Mouse (Mus musculus): ENCODE measurements at regions not wholly inside any gene's neighbourhood (a gene's known extent, or its start where the extent isn't known, plus 50 kb on each side); places are given as distances from the start of the nearest gene placed in this dataset.

- Histone ChIP-seq H3K27ac (ENCODE audit: low read depth) (no peak overlapping the region), H3K4me3 (ENCODE audit: low read depth, low read length) (no peak overlapping the region), H3K27me3 (replicated peaks; ENCODE audit: control insufficient read depth, insufficient read depth, low read length) (no peaks in the 10 kb centered on the region), H3K9me3 (ENCODE audit: control insufficient read depth, low read length) (no peaks in the 10 kb centered on the region), H3K36me3 (ENCODE audit: control insufficient read depth, insufficient read depth, low read length) (no peaks in the 10 kb centered on the region), H3K4me1 (replicated peaks; ENCODE audit: control insufficient read depth, insufficient read depth, low read length) (no peaks in the 10 kb centered on the region), H3K4me2 (ENCODE audit: low read length) (no peak overlapping the region), H3K9ac (ENCODE audit: low read length) (no peak overlapping the region)
- DNase-seq (ENCODE audit: low spot score) (no peak), ATAC-seq (replicated peaks; ENCODE audit: low FRiP score, low TSS enrichment, low read depth) (no peak)
- WGBS: 82% methylated on average over 13 of the region's 13 CpGs
Observed at GRCm38 (mm10) chr7:37395881-37396513, 377.4 kb downstream of the Zfp536 start.

DNA sequence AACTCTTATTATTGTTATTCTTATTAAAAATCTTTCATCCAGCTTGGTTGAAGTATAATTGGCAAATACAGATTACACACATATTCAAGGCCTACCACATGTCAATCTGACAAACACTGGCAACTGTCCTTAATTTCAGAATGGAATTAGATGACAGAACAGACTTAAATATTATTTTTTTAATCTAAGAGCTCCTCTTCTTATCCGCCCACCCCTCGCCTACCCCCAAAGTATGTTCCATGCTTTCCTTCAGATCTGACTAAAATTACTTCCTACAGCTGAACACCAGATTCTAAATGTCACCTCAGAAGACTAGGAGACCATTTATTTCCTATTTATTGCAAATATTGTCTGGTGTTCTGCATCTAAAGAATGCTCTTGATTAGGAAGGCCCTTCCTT lies 370.0 kb downstream of the Zfp536 start:
- DNase-seq (ENCODE audit: low spot score) (no peak), ATAC-seq (replicated peaks; ENCODE audit: low FRiP score, low TSS enrichment, low read depth) (no peak)
- 100% methylated on average over 2 of the region's 2 CpGs for WGBS

DNA sequence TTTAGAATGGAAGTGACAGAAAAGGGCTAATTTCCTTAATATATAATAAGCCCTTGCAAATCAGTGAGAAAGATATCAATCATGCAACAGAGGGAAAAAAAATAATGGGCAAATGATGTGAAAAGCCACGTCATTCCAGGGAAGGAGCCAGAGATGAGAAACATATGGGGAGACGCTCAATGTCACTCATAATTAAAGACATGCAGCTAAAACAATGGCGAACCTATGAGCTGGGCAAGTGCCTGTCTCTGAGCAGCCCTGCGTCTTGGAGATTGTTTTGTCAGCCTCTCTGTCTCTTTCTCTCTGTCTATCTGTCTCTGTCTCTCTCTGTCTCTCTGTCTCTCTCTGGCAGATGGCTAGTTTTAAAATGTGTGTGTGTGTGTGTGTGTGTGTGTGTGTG lies 360.1 kb downstream of the Zfp536 start:
- Histone ChIP-seq H3K4me1 (replicated peaks; ENCODE audit: control insufficient read depth, insufficient read depth, low read length) (no peaks in the 10 kb centered on the region), H3K9ac (ENCODE audit: low read length) (no peak overlapping the region), H3K27ac (ENCODE audit: low read depth) (no peak overlapping the region), H3K4me2 (ENCODE audit: low read length) (no peak overlapping the region), H3K27me3 (replicated peaks; ENCODE audit: control insufficient read depth, insufficient read depth, low read length) (no peaks in the 10 kb centered on the region), H3K9me3 (ENCODE audit: control insufficient read depth, low read length) (no peaks in the 10 kb centered on the region), H3K4me3 (ENCODE audit: low read depth, low read length) (no peak overlapping the region), H3K36me3 (ENCODE audit: control insufficient read depth, insufficient read depth, low read length) (no peaks in the 10 kb centered on the region)
- ATAC-seq (replicated peaks; ENCODE audit: low FRiP score, low TSS enrichment, low read depth) (no peak), DNase-seq (ENCODE audit: low spot score) (no peak)
- WGBS: 66% methylated on average over 4 of the region's 4 CpGs

More for the DNA sequence above, 370.0 kb downstream of the Zfp536 start:
- H3K9ac ChIP-seq (ENCODE audit: low read length): no peak overlapping the region
- no peaks in the 10 kb centered on the region for H3K27me3 ChIP-seq (replicated peaks; ENCODE audit: control insufficient read depth, insufficient read depth, low read length)
- H3K36me3 ChIP-seq (ENCODE audit: control insufficient read depth, insufficient read depth, low read length): no peaks in the 10 kb centered on the region
- no peak overlapping the region for H3K4me2 ChIP-seq (ENCODE audit: low read length)
- H3K27ac ChIP-seq (ENCODE audit: low read depth): no peak overlapping the region
- no peak overlapping the region for H3K4me3 ChIP-seq (ENCODE audit: low read depth, low read length)
- H3K4me1 ChIP-seq (replicated peaks; ENCODE audit: control insufficient read depth, insufficient read depth, low read length): no peaks in the 10 kb centered on the region
- H3K9me3 ChIP-seq (ENCODE audit: control insufficient read depth, low read length): no peaks in the 10 kb centered on the region

DNA sequence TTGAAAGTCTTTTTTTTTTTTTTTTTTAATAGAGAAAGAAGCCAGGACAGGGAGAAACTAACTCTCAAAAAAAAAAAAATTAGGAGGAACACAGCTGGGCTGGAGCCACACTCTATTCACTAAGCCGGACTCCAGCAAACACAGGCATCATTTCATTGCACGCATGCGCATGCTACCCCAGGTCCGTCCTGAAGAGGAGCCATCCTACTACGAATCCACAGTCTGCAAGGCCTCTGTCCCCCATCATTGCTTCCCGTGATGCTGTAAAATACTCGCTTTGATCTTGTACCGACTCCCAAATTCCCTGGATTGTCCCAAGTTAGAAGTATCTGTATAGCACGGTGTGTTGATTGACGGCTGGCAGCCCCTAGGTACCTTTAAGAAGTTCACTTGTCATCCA lies 351.7 kb downstream of the Zfp536 start:
- Histone ChIP-seq H3K4me3 (ENCODE audit: low read depth, low read length) (no peak overlapping the region), H3K27ac (ENCODE audit: low read depth) (no peak overlapping the region), H3K9me3 (ENCODE audit: control insufficient read depth, low read length) (no peaks in the 10 kb centered on the region), H3K27me3 (replicated peaks; ENCODE audit: control insufficient read depth, insufficient read depth, low read length) (no peaks in the 10 kb centered on the region), H3K4me2 (ENCODE audit: low read length) (no peak overlapping the region), H3K36me3 (ENCODE audit: control insufficient read depth, insufficient read depth, low read length) (no peaks in the 10 kb centered on the region), H3K9ac (ENCODE audit: low read length) (no peak overlapping the region), H3K4me1 (replicated peaks; ENCODE audit: control insufficient read depth, insufficient read depth, low read length) (no peaks in the 10 kb centered on the region)
- no peak for ATAC-seq (replicated peaks; ENCODE audit: low FRiP score, low TSS enrichment, low read depth)
- 78% methylated on average over 10 of the region's 10 CpGs for WGBS
- no peak for DNase-seq (ENCODE audit: low spot score)
